Mouse (Mus musculus) CH12.LX (cell line): ENCODE data around the gene Mdc1.

Experiments used
- CTCF ChIP-seq, 2 experiments: IDR thresholded peaks in 1 of 2; conservative IDR thresholded peaks in 1 of 2; 2 replicates each; pipeline ENCODE4 v1.5.1; 2011 to 2012; ENCODE audit warnings: low read depth in 2 of 2, low read length in 2 of 2, improper control_type of control experiment in 1 of 2, inconsistent platforms in 1 of 2, mild to moderate bottlenecking in 1 of 2, moderate library complexity in 1 of 2
- MAX ChIP-seq: IDR thresholded peaks from 2 replicates; pipeline ENCODE4 v1.6.1; 2011; ENCODE audit warnings: low read length, improper control_type of control experiment
- POLR2A ChIP-seq: IDR thresholded peaks from 2 replicates; pipeline ENCODE4 v1.6.1; 2011; ENCODE audit warnings: low read depth, mild to moderate bottlenecking, improper control_type of control experiment, low read length
- ZNF384 ChIP-seq: IDR thresholded peaks from 2 replicates; pipeline ENCODE4 v1.6.1; 2012; ENCODE audit warnings: low read depth, low read length, improper control_type of control experiment, inconsistent platforms

DNA sequence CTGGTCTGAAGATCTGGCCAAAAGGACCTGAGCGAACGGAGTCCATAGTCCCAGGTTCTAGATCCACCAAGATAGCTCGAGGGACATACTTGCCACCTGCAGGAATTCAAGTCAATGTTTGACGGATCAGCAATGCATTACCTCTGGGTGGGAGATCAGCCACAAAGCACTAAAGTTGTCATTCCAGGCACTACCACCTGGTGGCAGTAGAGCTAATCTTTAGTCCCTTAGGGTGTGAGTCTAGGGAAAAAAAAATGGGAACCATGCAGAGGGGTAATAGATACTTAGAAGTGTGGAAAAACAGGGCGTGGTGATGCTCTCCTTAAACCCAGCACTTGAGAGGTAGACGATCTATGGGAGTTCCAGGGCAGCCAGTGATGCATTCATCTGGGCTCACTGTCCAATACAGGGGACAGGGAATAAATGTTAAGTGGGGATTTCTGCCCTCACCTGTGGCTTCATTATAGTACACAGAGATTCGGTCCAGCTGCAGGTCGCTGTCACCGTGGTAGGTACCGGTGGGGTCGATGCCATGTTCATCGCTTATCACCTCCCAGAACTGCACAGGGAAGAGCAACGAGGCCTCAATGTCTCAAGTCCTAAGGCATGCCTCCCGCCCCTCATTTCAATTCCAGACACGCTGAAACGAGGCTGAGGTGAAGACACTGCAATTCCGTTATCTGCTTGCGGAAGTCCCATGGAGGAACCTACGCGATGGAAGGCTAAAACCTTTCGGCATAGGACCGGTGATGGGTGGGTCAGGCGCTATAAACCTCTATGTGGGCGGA, 4.9 kb upstream of the Mdc1 start:
- peak; percentile 80 to 90 for TF ChIP-seq CTCF (conservative IDR thresholded peaks at IDR 0.05 in 1 of 2, IDR thresholded peaks at IDR 0.05 in 1 of 2; ENCODE audit: low read depth in 2 of 2, low read length in 2 of 2)
- no peak for TF ChIP-seq MAX
- peak; percentile 91 for TF ChIP-seq ZNF384
- TF ChIP-seq POLR2A = no peak
